Mouse (Mus musculus): Measurements from ENCODE around the gene Pepd. TPM values are rescaled to one million over a fixed set of nuclear protein-coding genes. Genes with fewer than 3 reads are reported as not detected.

Gene Pepd
- total RNA-seq, 1 experiment: 53.9 TPM

DNA sequence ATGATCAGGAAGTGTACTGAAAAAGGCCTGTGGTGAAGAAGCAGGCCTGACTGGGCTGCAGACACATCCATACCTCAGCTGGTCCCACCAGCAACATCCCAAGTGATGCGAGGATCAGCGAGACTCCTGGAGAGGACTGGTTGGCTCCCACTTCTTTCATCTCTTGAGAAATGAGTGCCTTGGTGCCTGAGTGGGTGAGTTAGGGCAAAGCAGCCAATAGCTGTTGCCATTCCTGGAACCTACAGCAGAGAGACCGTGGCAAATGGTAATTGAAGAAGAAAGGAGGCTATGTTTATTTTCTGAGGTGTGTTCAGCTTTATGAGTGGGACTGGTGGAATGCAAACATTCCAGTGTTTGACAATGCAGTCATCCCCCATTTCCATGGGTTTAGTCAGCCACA, 55.2 kb downstream of the Pepd start:
- no peak for DNase-seq (ENCODE audit: low read depth, low spot score)
- Histone ChIP-seq H3K9ac (ENCODE audit: insufficient read depth, low read depth, low read length, poor library complexity, severe bottlenecking) (no peak overlapping the region), H3K27ac (ENCODE audit: insufficient read depth, low read depth, low read length, poor library complexity, severe bottlenecking) (no peak overlapping the region), H3K4me3 (ENCODE audit: insufficient read depth in 1 of 2, low read depth in 1 of 2, low read length in 2 of 2, poor library complexity in 1 of 2, severe bottlenecking in 1 of 2) (no peak overlapping the region), H3K36me3 (ENCODE audit: control insufficient read depth, insufficient read depth, low read length, poor library complexity, severe bottlenecking) (no peaks in the 10 kb centered on the region), H3K4me1 (ENCODE audit: control insufficient read depth in 2 of 2, insufficient read depth in 2 of 2, low read length in 2 of 2, poor library complexity in 1 of 2) (peaks cover 2 to 13% of the 10 kb centered on the region in 2 experiments; a peak in 3 of 4 replicates), H3K9me3 (ENCODE audit: control insufficient read depth, insufficient read depth, low read depth, low read length) (no peaks in the 10 kb centered on the region)
- no peak for TF ChIP-seq CHD2 (IDR thresholded peaks at IDR 0.05; ENCODE audit: low read depth, low read length)
- no peak for TF ChIP-seq ZC3H11A (IDR thresholded peaks at IDR 0.05; ENCODE audit: borderline replicate concordance, low read depth, low read length)
- no peak for TF ChIP-seq ZNF384 (IDR thresholded peaks at IDR 0.05; ENCODE audit: low read depth, low read length)
- no peak for TF ChIP-seq MAFK (IDR thresholded peaks at IDR 0.05; ENCODE audit: insufficient read depth, low read depth, low read length)
- in situ Hi-C loops (cut with MboI; ENCODE audit: low sequenced_read_pairs in 2 of 2, unreplicated experiment in 2 of 2): no loop called here

DNA sequence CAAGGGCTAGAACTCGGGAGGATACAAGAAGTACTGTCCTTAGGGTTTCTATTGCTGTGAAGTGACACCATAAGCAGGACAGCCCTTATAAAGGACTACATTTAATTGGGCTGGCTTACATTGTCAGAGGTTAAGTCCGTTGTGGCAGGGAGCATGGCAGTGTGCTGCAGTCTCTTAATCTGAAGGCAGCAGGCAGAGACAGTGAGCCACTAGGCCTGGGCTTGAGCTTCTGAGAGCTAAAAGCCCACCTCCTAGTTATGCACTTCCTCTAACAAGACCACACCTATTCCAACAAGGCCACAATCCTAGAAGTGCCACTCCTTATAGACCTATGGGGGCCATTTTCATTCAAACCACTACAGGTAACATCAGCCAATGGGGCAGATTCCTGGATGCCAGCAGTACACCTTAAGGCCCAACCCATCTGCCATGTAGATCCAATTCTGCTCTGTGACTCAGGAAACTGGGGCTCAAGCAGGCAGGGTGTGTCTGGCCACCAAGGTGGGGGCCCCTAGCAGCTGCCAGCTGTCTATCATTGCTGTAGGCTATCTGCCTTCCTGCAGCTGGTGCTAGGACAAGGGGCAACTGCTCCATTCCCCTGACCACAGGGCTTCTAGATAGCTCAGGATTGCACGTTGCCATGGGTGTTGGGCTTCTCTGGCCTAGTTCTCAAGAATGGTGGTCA, 56.7 kb downstream of the Pepd start:
- in situ Hi-C loops (cut with MboI; ENCODE audit: low sequenced_read_pairs in 2 of 2, unreplicated experiment in 2 of 2): no loop called here

DNA sequence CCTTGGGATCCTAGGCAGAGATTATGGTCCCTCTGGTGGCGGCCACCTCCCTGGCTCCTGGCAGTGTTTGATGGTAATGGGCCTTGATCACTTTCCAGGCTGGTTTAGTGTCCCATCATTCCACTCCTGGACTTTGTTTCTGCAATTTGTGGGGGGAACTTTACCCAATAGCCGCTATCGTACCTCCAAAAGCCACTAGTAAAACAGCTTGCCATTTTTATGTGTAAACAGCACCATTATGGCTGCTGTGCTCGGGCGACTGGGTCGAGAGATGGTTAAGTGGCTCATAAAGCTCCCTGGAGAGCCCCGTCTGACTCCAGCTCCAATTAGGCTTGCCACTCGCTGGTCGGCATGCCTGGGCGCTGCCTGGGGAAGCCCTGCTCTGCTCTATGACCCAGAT, 59.6 kb downstream of the Pepd start:
- DNase-seq (ENCODE audit: low read depth, low spot score): no peak
- Histone ChIP-seq H3K4me3 (ENCODE audit: insufficient read depth in 1 of 2, low read depth in 1 of 2, low read length in 2 of 2, poor library complexity in 1 of 2, severe bottlenecking in 1 of 2) (no peak overlapping the region), H3K9ac (ENCODE audit: insufficient read depth, low read depth, low read length, poor library complexity, severe bottlenecking) (no peak overlapping the region), H3K9me3 (ENCODE audit: control insufficient read depth, insufficient read depth, low read depth, low read length) (no peaks in the 10 kb centered on the region), H3K27ac (ENCODE audit: insufficient read depth, low read depth, low read length, poor library complexity, severe bottlenecking) (no peak overlapping the region), H3K36me3 (ENCODE audit: control insufficient read depth, insufficient read depth, low read length, poor library complexity, severe bottlenecking) (peaks cover 2% of the 10 kb centered on the region; the same call in 1 of the 2 replicates), H3K4me1 (ENCODE audit: control insufficient read depth in 2 of 2, insufficient read depth in 2 of 2, low read length in 2 of 2, poor library complexity in 1 of 2) (peaks cover 12 to 25% of the 10 kb centered on the region in 2 experiments)
- TF ChIP-seq ZNF384 (IDR thresholded peaks at IDR 0.05; ENCODE audit: low read depth, low read length) (no peak), ZC3H11A (IDR thresholded peaks at IDR 0.05; ENCODE audit: borderline replicate concordance, low read depth, low read length) (no peak), MAFK (IDR thresholded peaks at IDR 0.05; ENCODE audit: insufficient read depth, low read depth, low read length) (no peak), CHD2 (IDR thresholded peaks at IDR 0.05; ENCODE audit: low read depth, low read length) (no peak), HCFC1 (IDR thresholded peaks at IDR 0.05; ENCODE audit: borderline replicate concordance, insufficient read depth, low read length) (no peak)
- in situ Hi-C loops (cut with MboI; ENCODE audit: low sequenced_read_pairs in 2 of 2, unreplicated experiment in 2 of 2): no loop called here

More for the DNA sequence above, 56.7 kb downstream of the Pepd start:
- no peak for DNase-seq (ENCODE audit: low read depth, low spot score)
- Histone ChIP-seq H3K4me1 (ENCODE audit: control insufficient read depth in 2 of 2, insufficient read depth in 2 of 2, low read length in 2 of 2, poor library complexity in 1 of 2) (peaks cover 12 to 23% of the 10 kb centered on the region in 2 experiments), H3K4me3 (ENCODE audit: insufficient read depth in 1 of 2, low read depth in 1 of 2, low read length in 2 of 2, poor library complexity in 1 of 2, severe bottlenecking in 1 of 2) (no peak overlapping the region), H3K36me3 (ENCODE audit: control insufficient read depth, insufficient read depth, low read length, poor library complexity, severe bottlenecking) (no peaks in the 10 kb centered on the region), H3K9ac (ENCODE audit: insufficient read depth, low read depth, low read length, poor library complexity, severe bottlenecking) (no peak overlapping the region), H3K9me3 (ENCODE audit: control insufficient read depth, insufficient read depth, low read depth, low read length) (no peaks in the 10 kb centered on the region), H3K27ac (ENCODE audit: insufficient read depth, low read depth, low read length, poor library complexity, severe bottlenecking) (no peak overlapping the region)
- TF ChIP-seq HCFC1 (IDR thresholded peaks at IDR 0.05; ENCODE audit: borderline replicate concordance, insufficient read depth, low read length): no peak
- TF ChIP-seq CHD2 (IDR thresholded peaks at IDR 0.05; ENCODE audit: low read depth, low read length): no peak
- TF ChIP-seq MAFK (IDR thresholded peaks at IDR 0.05; ENCODE audit: insufficient read depth, low read depth, low read length): no peak
- no peak for TF ChIP-seq ZC3H11A (IDR thresholded peaks at IDR 0.05; ENCODE audit: borderline replicate concordance, low read depth, low read length)
- TF ChIP-seq ZNF384 (IDR thresholded peaks at IDR 0.05; ENCODE audit: low read depth, low read length): no peak

DNA sequence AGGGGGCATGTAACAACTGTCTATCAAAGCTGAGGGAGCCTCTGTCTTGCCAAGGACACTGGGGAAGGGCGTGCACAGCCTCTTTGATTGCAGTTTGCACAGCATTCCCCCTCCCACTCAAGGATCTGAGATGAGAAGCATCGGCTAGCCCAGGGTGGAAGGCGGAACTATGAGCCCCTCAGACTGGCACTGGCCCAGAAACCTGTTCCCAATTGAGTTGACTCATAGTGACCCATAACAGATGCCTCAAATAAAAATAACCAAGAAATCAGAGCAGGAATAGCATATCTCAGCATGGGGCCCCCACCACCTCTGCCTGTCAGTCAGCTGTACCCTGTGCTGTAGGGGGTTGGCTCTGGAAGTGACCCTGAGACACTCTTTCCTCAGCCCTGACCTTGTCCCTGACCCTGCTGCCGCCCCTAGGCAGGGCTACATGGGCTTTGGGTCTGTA, 60.8 kb downstream of the Pepd start:
- Histone ChIP-seq H3K9me3 (ENCODE audit: control insufficient read depth, insufficient read depth, low read depth, low read length) (no peaks in the 10 kb centered on the region), H3K4me3 (ENCODE audit: insufficient read depth in 1 of 2, low read depth in 1 of 2, low read length in 2 of 2, poor library complexity in 1 of 2, severe bottlenecking in 1 of 2) (no peak overlapping the region), H3K9ac (ENCODE audit: insufficient read depth, low read depth, low read length, poor library complexity, severe bottlenecking) (no peak overlapping the region), H3K36me3 (ENCODE audit: control insufficient read depth, insufficient read depth, low read length, poor library complexity, severe bottlenecking) (peaks cover 2% of the 10 kb centered on the region; the same call in 1 of the 2 replicates), H3K4me1 (ENCODE audit: control insufficient read depth in 2 of 2, insufficient read depth in 2 of 2, low read length in 2 of 2, poor library complexity in 1 of 2) (peaks cover 12 to 23% of the 10 kb centered on the region in 2 experiments), H3K27ac (ENCODE audit: insufficient read depth, low read depth, low read length, poor library complexity, severe bottlenecking) (peak overlapping the region; percentile 53; the same call in 1 of the 2 replicates)
- TF ChIP-seq ZNF384 (IDR thresholded peaks at IDR 0.05; ENCODE audit: low read depth, low read length): no peak
- no peak for TF ChIP-seq CHD2 (IDR thresholded peaks at IDR 0.05; ENCODE audit: low read depth, low read length)
- TF ChIP-seq HCFC1 (IDR thresholded peaks at IDR 0.05; ENCODE audit: borderline replicate concordance, insufficient read depth, low read length): no peak
- TF ChIP-seq MAFK (IDR thresholded peaks at IDR 0.05; ENCODE audit: insufficient read depth, low read depth, low read length): no peak
- TF ChIP-seq ZC3H11A (IDR thresholded peaks at IDR 0.05; ENCODE audit: borderline replicate concordance, low read depth, low read length): no peak
- no peak for DNase-seq (ENCODE audit: low read depth, low spot score)
- in situ Hi-C loops (cut with MboI; ENCODE audit: low sequenced_read_pairs in 2 of 2, unreplicated experiment in 2 of 2): no loop called here

Measured in ES-E14 (cell line).